Mouse (Mus musculus) cerebral cortex, adult 2 months (tissue): ENCODE results near the gene Hoga1.

ENCODE experiments used
- WGBS: fragments of 180-500 bp; shearing (Covaris S2); methylation state at CpG from one replicate; pipeline ENCODE4 v1.1.7; 2018; 5-methylcytosine and 5-hydroxymethylcytosine counted together

Hoga1 gene

DNA sequence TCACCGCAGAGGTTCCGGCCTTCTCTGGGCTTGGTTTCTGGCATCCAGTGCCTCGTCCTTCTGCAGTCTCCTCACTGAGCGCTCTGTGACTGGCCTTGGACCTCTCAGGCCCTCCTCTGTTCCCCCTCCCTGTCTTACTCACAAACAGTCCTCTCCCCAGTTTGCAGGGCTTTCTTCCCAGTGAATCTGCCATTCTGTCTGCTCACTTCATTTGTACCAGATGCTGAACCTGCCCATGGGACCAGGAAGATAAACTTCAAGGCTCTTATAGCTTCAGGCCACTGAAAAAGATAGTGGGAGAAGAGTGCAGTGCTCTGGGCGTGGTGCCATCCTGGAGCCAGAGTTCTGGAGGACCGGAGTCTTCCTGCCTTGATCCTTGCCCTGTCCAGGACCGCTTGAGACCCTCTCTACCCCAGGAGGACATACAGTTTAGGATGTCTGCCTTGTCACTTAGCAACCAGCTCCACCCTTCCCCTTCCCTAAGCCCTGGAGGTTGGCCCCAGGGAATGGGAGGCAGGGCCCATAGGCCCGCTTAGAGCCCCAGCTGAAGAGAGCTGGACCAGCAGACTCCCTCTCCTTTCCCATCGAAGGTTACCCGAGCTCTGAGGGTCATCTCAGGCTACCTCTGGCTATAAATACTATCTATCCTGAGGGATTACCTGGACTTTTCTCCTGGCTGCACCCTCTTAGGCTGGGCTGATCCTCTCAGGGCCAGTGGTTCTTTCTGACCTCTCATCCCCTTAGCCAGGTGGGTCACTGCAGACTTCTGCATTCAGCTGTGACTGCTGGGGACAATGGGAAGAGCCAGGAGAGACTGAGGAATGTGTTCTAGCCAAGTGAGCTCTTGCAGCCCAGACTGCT, 23.5 kb upstream of the Hoga1 start:
- 67% methylated on average over 10 of the region's 10 CpGs for WGBS

DNA sequence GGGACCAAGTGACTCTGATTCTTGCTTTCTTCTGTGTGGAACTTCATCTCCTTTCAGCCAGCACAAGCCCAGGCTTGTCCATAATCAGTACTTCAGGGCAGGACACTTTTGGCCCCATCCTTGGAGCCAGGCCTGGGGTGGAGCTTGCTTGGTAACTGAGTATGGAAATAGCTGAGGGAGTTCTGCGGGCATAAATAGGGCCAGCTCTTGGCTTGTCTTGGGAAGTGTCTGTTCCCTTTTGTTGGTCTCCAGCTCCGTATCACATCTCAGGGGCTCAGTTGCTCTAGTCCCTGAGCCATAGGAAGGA, 22.9 kb upstream of the Hoga1 start:
- WGBS, result 70% methylated on average over 2 of the region's 2 CpGs

DNA sequence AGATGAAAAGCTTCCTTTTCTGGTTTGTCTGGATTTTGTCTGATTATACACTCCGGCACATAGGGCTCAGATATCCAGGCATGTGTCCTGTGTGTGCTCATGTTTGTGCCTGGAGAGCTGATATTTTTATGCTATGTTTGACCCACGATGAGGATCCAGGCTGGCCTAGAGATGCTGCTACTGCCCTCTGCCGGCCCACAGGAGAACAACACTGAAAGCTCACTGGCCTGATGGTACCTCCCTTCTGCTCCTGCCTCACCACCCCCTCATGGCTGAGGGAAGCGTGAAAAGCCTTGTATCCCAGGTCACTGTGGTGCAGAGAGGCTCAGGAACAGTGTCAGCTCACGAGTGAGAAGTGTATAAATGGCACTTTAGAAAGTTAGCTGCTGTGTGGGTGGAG, 19.3 kb upstream of the Hoga1 start:
- 5% methylated on average over 5 of the region's 5 CpGs for WGBS

DNA sequence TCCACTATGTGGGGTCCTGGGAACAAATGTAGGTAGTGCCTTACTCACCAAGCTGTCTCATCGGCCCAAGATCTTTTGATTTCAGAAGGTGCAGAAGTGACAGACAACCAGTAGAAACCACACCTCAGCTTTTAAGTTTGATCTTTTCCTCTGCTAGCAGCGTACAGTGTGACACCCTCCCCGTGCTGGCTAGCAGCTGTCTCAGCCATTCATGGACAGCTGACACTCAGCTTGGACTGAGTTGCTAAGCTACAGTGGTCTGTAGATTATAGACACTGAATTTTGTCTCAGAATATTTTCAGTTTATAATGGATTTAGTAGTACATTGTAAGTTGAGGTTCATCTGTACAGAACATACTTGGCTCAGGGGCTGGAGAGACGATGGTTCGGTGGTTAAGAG, 14.3 kb upstream of the Hoga1 start:
- 88% methylated on average over 5 of the region's 5 CpGs for WGBS

DNA sequence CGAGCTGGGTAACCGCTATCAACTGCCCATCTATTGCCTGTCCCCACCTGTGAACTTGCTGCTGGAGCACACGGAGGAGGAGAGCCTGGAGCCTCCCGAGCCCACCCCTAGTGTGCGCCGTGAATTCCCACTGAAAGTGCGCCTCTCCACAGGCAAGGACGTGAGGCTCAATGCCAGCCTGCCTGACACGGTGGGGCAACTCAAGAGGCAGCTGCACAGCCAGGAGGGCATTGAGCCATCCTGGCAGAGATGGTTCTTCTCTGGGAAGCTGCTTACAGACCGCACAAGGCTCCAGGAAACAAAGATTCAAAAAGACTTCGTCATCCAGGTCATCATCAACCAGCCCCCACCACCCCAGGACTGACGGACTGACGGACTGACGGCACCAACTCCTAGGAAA, 11.8 kb upstream of the Hoga1 start:
- 84% methylated on average over 14 of the region's 14 CpGs for WGBS

DNA sequence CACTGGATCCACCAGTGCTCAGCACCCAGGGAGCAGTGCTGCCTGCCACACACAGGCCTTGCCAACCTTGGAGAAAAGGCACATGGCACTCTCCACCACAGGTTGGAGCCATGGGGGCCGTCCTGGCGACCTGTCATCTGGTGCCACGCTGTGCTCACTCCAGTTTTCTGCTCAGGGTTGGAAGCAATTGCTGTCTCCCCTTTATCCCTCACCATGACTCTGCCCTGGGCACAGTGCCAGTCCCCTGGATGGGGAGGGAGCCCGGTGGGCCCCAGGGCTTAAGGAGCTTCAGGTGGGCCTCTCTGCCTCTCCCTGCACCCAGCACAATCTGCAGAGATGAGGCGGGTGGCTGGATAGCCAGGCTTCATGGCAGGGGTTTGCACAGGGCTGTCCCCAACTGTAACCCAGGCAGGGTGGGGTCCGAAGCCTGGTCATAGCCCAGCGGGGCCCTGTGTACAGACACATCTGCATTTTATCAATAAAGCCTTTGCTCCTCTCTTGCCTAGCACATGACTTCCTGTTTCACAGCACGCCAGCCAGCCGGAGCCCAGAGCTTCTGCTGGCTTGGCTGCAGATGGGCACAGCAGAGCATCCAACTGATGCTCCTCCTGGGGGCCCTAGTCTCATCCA, 11.1 kb upstream of the Hoga1 start:
- 54% methylated on average over 9 of the region's 9 CpGs for WGBS

DNA sequence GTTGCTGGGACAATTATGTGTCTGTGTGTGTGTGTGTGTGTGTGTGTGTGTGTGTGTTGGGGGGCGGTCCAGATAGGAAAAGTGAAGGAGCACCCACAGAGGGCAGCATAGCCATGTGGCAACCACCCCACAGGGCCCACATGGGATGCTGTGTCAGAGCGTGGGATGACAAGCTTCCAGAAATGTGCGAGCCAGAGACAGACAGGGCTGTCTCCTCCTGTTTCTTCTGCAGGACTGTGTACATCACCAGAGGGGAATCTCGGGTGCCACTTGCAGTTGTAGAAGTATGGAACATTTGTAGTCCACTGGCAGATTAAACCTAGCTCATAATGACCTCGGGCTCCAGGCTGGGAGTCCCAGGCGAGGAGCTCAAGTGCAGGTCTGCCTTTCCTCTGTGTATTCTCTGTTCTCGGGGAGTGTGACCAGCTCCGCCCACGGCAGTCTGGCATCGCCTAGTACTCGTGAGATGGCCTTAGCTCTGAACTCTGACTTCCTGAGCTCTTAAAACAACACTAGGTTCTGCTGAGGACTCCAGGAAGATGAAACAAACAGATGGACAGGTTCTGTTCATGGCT, 10.4 kb upstream of the Hoga1 start:
- WGBS, result 36% methylated on average over 11 of the region's 11 CpGs

DNA sequence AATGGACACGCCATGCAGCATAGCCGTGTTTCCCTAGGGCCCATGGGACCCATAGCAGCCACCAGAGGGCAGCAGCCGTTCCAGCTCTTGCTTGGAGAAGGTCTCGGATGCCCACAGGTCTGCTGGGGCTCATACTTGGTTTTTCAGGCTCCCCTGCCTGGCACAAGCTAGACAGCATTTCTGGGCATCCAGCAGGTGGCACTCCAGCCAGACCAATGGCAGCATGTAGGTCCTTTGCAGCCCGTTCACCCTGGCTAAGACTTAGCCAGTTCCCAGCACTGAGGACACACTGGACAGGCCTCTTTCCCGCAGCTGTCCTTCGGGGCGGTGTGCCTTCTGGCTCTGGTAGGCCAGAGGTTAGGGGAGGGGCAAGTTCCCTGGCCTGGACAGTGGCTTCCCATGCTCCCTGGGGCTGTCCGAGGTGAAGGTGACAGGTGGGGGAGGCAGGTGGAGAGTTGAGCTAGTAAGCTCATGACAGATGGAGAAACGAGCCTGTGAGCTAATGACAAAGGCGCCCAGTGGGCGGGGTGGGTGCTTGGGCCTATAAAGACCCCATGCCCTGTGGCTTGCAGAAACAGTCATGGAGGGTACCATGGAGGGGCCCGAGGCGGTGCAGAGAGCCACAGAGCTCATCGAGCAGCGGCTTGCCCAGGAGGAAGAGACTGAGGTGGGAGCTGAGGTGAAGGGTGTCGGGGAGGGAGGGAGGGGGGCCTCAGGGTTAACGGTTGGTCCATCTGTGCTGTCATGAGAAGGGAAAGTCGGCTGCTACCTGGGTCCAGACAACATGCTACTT, 9.8 kb upstream of the Hoga1 start, which contains the start of gene Ankrd2:
Ankrd2 (plus strand) TSS at position 545 of the 793 bp plus-strand sequence.
- 63% methylated on average over 19 of the region's 19 CpGs for WGBS

DNA sequence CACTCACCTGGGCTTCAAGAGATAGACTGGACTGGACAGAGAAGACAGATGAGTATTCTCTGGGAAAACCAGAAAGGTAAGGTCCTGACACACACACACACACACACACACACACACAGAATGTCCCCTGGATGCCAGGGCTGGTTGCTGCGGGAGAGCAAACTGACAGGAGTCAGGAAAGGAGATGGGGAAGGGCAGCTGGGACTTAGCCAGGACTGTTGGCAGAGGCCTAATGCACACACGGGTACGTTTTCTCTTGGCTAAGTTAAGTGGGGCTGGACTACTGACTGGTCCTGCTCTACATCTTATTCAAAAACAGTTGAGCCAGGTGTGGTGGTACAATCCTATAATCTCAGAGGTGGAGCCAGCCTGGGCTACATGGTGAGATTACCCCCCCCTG, 9.1 kb upstream of the Hoga1 start:
- 73% methylated on average over 3 of the region's 3 CpGs for WGBS

DNA sequence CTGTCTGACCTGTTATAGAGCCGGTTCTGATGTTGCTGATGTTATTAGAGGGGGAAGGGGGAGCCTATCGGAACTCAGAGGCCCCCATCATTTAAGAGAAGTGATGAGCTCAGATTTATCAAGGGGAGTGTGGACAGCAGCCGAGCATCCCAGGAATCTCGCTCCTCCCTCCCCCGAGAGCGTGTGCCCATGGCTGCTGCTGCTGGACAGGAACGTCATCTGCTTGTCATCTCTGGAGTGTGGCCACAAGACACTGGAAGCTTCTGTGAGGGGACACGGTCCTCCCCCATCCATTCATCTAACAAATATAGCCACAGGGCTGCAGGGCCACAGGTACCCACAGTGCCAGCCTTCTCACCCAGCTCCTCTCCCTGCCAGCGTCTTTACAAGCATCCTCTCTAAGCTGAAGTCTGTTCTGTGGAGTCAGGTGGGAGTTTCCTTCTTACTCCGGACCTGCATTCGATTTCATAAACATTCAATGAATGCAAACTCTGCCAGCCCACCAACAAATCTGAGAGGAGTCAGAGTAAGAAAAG, 8.2 kb upstream of the Hoga1 start:
- 84% methylated on average over 11 of the region's 11 CpGs for WGBS

DNA sequence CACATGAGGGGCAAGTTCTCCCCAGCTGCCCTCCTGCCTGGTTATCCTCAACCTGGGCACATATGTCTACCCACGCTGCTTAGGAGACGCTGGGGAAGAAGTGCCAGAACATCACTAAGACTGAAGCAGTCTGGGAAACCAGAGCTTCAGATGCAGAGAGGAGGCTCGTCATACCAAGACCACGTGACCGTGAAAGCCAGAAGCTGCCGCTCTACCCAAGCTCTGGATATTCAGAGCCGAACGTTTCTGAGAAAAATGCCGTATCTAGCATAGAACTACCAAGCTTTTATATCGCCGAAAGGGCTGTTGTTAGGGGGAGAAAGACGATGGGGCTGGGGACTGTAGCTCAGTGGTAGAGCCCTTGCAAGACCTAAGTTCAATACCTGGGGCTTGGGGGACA, 7.1 kb upstream of the Hoga1 start:
- WGBS, result 91% methylated on average over 12 of the region's 12 CpGs

DNA sequence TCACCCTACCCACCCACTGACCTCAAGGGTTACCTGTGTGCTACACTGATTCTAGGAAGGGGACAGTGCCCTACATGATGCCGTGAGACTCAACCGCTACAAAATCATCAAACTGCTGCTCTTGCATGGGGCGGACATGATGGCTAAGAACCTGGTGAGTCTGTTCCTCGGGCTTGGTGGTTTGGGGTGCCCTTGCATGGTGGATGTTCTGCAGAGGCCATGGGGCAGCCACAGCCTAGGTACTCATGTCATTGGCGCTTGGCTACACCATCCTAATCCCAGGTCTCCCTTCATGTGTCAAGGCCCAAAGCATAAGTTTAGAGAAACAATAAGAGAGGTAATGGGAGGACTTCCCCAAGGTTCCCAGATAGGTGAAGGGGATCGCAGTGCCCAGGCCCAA, 1.4 kb upstream of the Hoga1 start:
- WGBS, result over 99% methylated on average over 6 of the region's 6 CpGs

DNA sequence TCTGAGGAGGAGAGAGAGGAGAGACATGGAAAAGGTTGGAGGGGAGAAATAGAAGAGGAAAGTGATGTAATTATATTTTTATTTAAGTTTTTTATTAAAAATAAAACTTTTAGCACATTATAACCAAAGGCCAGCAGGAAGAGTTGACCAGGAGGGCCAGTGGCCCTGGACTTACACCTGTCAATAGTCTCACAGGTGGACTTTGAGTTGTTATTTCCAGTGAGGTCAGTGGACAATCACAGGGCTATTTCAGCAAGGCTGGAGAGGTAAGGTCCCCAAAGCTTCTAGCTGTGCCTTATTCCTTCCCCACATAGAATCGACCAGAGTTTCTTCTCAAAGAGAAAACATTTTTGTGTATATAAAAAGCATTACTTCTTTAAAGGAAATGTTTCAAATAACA, 4.8 kb downstream of the Hoga1 start:
- WGBS, result 76% methylated on average over 1 of the region's 1 CpGs

DNA sequence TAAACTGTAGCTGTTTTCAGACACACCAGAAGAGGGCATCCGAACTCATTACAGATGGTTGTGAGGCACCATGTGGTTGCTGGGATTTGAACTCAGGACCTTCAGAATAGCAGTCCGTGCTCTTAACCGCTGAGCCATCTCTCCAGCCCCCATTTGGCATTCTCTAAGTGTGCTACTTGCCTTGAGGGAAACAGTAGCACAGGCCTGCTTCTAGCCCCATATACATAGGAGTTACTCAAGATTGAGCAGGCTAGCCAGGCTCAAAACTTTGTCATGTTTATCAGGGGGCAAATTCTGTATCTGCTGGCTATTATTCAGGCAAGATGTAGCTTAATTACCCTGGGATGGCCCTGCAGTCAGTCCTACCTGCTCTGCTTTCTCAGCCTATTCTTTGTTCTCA, 5.9 kb downstream of the Hoga1 start:
- 83% methylated on average over 3 of the region's 3 CpGs for WGBS

DNA sequence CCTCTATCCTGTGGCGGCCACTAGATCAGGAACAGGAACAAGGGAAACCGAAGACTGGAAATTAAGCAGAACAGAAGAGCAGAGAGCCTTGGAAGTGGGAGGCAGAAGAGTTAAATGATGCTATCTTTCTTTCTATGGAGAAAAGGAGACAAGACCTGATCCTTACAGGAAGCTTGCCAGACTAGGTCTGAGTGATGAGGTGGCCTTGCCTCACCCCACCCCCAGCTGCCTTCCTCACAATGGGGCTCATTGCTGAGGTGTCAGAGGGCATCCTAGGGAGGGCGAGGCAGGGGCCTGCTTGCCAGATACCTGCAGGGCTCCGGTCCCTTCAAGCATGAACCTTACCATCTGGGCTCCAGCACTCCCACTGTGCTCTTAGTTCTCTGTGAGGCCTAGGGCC, 6.5 kb downstream of the Hoga1 start, which contains the start of gene 4933411K16Rik:
4933411K16Rik (plus strand) TSS at position 301 of the 400 bp plus-strand sequence.
- WGBS, result 89% methylated on average over 4 of the region's 4 CpGs

DNA sequence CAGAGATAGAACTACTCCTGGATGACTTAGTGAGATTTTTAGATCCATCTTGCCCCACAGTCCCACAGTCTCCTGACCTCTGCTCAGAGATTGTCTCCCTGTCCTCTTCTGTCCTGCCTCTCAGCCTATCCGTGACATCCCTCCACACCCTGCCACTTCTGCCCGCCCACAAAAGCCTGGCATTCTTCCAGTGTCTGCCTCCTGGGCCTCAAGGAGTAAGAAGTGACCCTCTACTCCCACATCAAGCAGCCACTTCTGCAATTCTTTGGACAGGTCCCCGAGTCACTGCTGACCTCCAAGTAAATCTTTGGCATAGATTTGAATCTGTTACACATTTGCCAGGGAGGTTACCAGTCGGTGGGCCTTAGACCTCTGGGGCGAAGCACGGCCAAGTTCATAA, 8.8 kb downstream of the Hoga1 start:
- WGBS, result 76% methylated on average over 6 of the region's 6 CpGs

DNA sequence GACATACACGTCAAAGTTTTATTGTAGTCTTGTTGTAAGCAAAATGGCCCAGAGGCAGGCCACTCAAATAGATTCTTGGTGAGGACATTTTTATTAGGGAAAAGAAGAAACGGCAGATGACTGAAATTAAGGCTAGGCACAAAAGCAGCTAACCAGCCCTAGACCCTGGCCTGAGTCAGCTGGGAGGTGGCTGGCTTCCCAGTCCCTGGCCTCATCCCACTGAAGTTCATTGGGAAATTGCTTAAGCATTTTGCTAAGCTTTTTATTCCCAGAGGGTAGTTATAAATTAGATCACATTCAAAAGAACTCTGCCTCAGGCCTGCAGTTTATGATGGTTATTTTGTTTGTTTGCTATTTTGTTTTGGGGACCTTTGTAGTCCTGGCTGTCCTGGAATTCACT, 10.5 kb downstream of the Hoga1 start:
- 83% methylated on average over 2 of the region's 2 CpGs for WGBS

DNA sequence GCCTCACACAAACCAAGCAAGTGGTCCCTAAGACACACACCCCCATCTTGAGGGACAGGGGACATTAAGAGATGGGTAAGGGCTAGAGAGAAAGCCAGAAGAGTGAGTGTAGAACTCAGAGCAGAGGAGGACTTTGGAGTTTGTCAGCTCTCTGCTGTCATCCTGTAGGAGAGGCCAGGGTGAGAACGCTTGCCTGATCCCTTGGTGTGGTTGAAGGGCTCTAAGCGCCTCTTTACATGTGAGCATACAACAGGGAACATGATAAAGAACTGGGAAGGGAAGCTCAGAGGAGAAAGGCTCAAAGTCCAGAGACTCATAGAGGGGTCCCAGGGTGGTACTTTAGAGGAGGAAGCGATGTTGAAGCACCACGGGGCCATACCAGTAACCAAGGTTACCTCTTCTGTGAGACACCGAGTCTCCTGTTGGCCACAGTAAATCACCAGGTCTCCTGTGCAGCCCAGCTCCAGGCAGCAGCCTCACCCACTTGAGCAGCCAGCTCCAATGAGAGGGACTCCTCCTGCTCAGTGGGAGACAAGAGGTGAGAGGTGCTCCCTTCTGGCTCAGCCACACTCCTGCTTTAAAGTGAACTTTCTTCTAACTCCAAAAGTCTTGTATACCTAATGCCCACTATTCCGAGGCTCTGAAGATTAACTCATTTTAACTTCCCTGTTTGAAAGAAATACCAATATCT, 11.5 kb downstream of the Hoga1 start:
- 93% methylated on average over 6 of the region's 6 CpGs for WGBS

DNA sequence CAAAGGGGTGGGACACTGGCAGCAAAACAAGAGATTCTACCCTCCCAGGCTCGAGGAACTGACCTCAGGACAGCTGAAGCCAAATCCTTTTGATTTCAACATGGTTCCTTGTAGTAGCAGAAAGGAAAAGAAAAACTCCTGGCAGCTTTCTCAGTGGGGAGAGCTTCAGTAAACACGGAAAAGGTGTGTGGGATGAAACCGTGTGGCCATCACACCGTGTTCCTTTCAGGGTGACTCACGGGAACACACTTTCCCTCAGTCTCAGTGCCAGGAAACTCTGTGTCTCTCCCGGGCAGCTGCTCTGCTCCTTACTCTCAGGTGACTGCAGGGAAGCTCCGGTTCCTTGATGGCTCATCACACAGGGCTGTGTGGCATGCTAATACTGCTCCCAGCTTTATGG, 13.0 kb downstream of the Hoga1 start:
- WGBS, result 42% methylated on average over 7 of the region's 7 CpGs

DNA sequence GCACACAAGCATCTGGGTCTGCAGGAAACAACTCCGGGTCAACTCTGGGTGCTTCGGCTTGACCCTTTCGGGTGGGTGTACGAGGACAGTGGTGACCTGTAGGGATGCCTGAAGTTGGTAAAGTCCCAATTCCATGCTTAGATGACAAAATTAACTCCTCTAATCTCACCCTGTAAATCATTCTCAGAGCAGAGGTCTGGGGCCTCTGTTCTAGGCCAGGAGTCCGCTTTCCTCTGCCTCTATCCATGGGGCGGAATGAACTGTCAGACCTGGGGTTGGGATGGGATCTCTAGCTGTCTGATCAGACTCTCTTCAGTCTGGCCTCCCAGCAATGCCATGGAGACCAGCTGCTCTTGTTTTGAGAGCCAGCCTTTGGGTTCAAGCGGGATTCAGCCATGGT, 16.0 kb downstream of the Hoga1 start:
- WGBS, result 96% methylated on average over 7 of the region's 7 CpGs

DNA sequence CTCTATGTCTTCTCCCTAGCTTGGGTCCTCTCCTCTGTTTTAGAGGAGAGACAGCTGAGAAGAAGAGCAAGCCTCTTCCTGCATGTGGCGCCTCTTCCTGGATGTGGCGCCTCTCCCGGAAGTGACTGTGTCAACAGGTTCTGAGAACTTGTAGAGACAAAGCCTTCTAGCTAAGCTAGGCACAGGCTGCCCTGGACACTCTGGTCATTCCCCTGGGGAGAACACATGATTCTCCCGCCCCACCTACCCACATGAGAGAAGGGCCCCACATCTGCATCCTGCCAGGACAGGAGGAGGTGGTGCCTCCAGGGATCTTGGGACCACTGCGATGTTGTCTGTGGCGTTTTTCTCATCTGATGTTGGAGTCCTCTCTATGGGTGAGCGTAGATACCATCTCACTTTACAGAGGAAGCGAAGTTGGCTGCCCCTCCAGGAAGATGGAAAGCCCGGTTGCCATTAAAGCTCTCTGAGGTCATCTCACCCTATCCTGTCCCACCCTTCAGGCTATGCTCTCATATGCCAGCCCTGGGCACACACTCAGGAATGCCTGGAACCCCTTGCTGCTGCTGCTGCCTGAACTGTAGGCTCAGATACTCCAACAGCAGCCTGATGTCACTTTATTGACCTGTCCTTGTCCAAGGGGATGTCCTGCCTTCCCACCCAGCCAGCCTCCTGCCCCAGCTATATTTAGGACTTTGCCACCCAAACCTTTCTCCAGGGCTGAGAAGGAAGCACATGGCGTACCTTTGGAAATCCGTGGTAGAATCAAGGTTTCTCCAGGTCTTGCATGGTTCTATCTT, 23.2 kb downstream of the Hoga1 start:
- WGBS, result 72% methylated on average over 11 of the region's 11 CpGs
